9 mouse cellular contexts compared by ENCODE assay signal in the genomic region with DNA sequence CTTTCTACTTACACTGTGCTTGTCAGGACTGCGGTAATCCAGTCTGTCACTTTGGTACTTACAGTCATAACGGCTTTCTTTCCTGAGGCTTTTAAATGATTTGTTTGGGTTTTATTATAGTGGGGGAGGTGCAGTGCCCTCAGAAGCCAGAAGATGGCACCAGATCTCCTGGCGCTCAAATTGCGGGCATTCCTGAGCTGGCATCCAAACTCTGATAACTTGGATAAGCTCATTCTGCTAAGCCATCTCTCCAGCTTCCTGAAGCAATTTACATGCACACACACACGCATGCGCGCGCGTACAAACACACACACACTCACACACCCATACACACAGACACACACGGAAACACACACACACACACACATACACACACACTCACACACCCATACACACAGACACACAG. TPM values are rescaled to one million over a fixed set of nuclear protein-coding genes. Genes with fewer than 3 reads are reported as not detected.
DNase-seq lines count a peak whose midpoint lies in the region; ATAC-seq lines count a peak whose summit lies in the region.
"Had no signal": no experiment of that assay in that cellular context is flagged by ENCODE, and none has a peak within 500 bp of the region (broad histone marks: within the 10 kb centered on the region; RNA-seq: fewer than 3 reads in every experiment).

No protein-coding gene starts in this region.

- H3K9ac ChIP-seq in forebrain, embryonic 12.5 days: no peak overlapping the region
- H3K9ac ChIP-seq in lung, embryonic 16.5 days (ENCODE audit: low read length): no peak overlapping the region
- H3K9ac ChIP-seq: stomach, embryonic 15.5 days had no signal

- no peaks in the 10 kb centered on the region for H3K9me3 ChIP-seq in forebrain, embryonic 12.5 days
- H3K9me3 ChIP-seq in lung, embryonic 16.5 days (ENCODE audit: control insufficient read depth, low read length): no peaks in the 10 kb centered on the region
- H3K9me3 ChIP-seq: stomach, embryonic 15.5 days had no signal

- DNase-seq in MEL-GATA-1-ER (ENCODE audit: extremely low read depth, low read depth): peak; percentile 86
- DNase-seq in c-Kit-positive CD71-positive TER-119-positive erythroid progenitor cells, embryonic 14.5 days (ENCODE audit: low spot score): peak; percentile 87
- DNase-seq in heart, postnatal 10 days: peak; percentile 66 to 77
- DNase-seq in layer of hippocampus, adult 8-10 months (ENCODE audit: low spot score in 2 of 2): peak; percentile 35 to 85
- DNase-seq in ovary, postnatal 14 days (ENCODE audit: low spot score): peak; percentile 58
- peak; percentile 31 to 57 for DNase-seq in thymus, postnatal 36 days

- no peak for ATAC-seq in forebrain, embryonic 12.5 days (ENCODE audit: low FRiP score)
- ATAC-seq in lung, embryonic 16.5 days (ENCODE audit: low read depth): peak; percentile 72; the same call in 1 of the 2 replicates

- H3K36me3 ChIP-seq in forebrain, embryonic 12.5 days (replicated peaks): no peaks in the 10 kb centered on the region
- H3K36me3 ChIP-seq in lung, embryonic 16.5 days (ENCODE audit: control insufficient read depth, insufficient read depth, low read length): no peaks in the 10 kb centered on the region
- H3K36me3 ChIP-seq: stomach, embryonic 15.5 days had no signal

- intact Hi-C loops in heart, postnatal 10 days (cut with DNase I): loop anchor here (1.0 to 10.0 kb wide), 3 partner anchors 70 to 255 kb away; a partner anchor contains a TSS

- H3K27me3 ChIP-seq in forebrain, embryonic 12.5 days: no peaks in the 10 kb centered on the region
- H3K27me3 ChIP-seq in lung, embryonic 16.5 days (ENCODE audit: control insufficient read depth, insufficient read depth, low read depth, low read length): no peaks in the 10 kb centered on the region
- H3K27me3 ChIP-seq: stomach, embryonic 15.5 days had no signal

- H3K4me2 ChIP-seq in forebrain, embryonic 12.5 days: peak overlapping the region; percentile 1; the same call in 1 of the 2 replicates
- H3K4me2 ChIP-seq in lung, embryonic 16.5 days (ENCODE audit: low read depth, low read length): no peak overlapping the region
- H3K4me2 ChIP-seq: stomach, embryonic 15.5 days had no signal

- no peak overlapping the region for H3K27ac ChIP-seq in forebrain, embryonic 12.5 days
- H3K27ac ChIP-seq in lung, embryonic 16.5 days (ENCODE audit: low read length): no peak overlapping the region
- H3K27ac ChIP-seq: stomach, embryonic 15.5 days had no signal

- no peak overlapping the region for H3K4me3 ChIP-seq in forebrain, embryonic 12.5 days (replicated peaks)
- H3K4me3 ChIP-seq in lung, embryonic 16.5 days (ENCODE audit: low read length): no peak overlapping the region
- H3K4me3 ChIP-seq: stomach, embryonic 15.5 days had no signal

- peaks cover 4% of the 10 kb centered on the region for H3K4me1 ChIP-seq in forebrain, embryonic 12.5 days
- no peaks in the 10 kb centered on the region for H3K4me1 ChIP-seq in lung, embryonic 16.5 days (replicated peaks; ENCODE audit: control insufficient read depth, insufficient read depth, low read length)

- WGBS in forebrain, embryonic 12.5 days: 23% methylated on average over 10 of the region's 10 CpGs
- WGBS in lung, embryonic 16.5 days: 12% methylated on average over 10 of the region's 10 CpGs

RNA-seq across cellular contexts. Expression of a gene that starts 9.1 kb away (rescaled TPM):
- 6.2 and 6.5 TPM in 2 replicates for polyA plus RNA-seq in forebrain, embryonic 12.5 days (2016; fragmentation: Nextera tagmentation; extraction: Ambion mirVana)
- 1 to 10 TPM; 8.1 to 9.0 TPM for total RNA-seq in heart, postnatal 10 days (2021)
- total RNA-seq in layer of hippocampus, adult 8-10 months (2022): 100 to 1,000 TPM in 2 of 4 experiments, 10 to 100 TPM in 2; 61.9 to 591 (median 296) TPM
- polyA plus RNA-seq in lung, embryonic 16.5 days (2015; fragmentation: Nextera tagmentation; extraction: Ambion mirVana): 25.7 and 28.1 TPM in 2 replicates

RNA-seq across cellular contexts. Expression of a gene that starts 18.4 kb away (rescaled TPM):
- polyA plus RNA-seq in forebrain, embryonic 12.5 days (2016; fragmentation: Nextera tagmentation; extraction: Ambion mirVana): 6.0 and 8.1 TPM in 2 replicates
- total RNA-seq in heart, postnatal 10 days (2021): 10 to 100 TPM; 17.5 to 17.9 TPM
- total RNA-seq in layer of hippocampus, adult 8-10 months (2022): 1 to 10 TPM; 1.9 to 3.2 (median 2.8) TPM
- polyA plus RNA-seq in lung, embryonic 16.5 days (2015; fragmentation: Nextera tagmentation; extraction: Ambion mirVana): 5.5 and 12.4 TPM in 2 replicates

RNA-seq across cellular contexts. Expression of a gene that starts 42.0 kb away (rescaled TPM):
- not detected in 2 replicates for polyA plus RNA-seq in forebrain, embryonic 12.5 days (2016; fragmentation: Nextera tagmentation; extraction: Ambion mirVana)
- not detected for total RNA-seq in heart, postnatal 10 days (2021)
- not detected for total RNA-seq in layer of hippocampus, adult 8-10 months (2022)
- polyA plus RNA-seq in lung, embryonic 16.5 days (2015; fragmentation: Nextera tagmentation; extraction: Ambion mirVana): not detected in 2 replicates
- polyA plus RNA-seq: stomach, embryonic 15.5 days had no signal

Comparison
In these comparisons a context has a peak if more than half of its experiments do, and no peak if none do; other contexts are left out.
1. RNA of a gene that starts 9.1 kb away (total RNA-seq): 61.9 to 591 TPM in layer of hippocampus, adult 8-10 months; 8.1 to 9.0 TPM in heart, postnatal 10 days; every median in the first group is over 4 times any median in the second.
2. RNA of a gene that starts 18.4 kb away (total RNA-seq): 17.5 to 17.9 TPM in heart, postnatal 10 days; 1.9 to 3.2 TPM in layer of hippocampus, adult 8-10 months; every median in the first group is over 4 times any median in the second.
3. Peak in every context shown above with its lines, with median percentiles within 50 percentile points of each other: DNase-seq.